Mouse (Mus musculus) retina, adult 2 months (tissue): ENCODE data around the gene Smpd4.
"Not testable (repeated sequence)": the region's sequence is repeated elsewhere in the genome, so short reads cannot be mapped to it uniquely, and the experiment has no call there.

ENCODE experiments used
- DNase-seq: peaks from one replicate; pipeline ENCODE4 v3.0.0-alpha.2; 2012; ENCODE audit warnings: low read depth, low spot score

Gene Smpd4

DNA sequence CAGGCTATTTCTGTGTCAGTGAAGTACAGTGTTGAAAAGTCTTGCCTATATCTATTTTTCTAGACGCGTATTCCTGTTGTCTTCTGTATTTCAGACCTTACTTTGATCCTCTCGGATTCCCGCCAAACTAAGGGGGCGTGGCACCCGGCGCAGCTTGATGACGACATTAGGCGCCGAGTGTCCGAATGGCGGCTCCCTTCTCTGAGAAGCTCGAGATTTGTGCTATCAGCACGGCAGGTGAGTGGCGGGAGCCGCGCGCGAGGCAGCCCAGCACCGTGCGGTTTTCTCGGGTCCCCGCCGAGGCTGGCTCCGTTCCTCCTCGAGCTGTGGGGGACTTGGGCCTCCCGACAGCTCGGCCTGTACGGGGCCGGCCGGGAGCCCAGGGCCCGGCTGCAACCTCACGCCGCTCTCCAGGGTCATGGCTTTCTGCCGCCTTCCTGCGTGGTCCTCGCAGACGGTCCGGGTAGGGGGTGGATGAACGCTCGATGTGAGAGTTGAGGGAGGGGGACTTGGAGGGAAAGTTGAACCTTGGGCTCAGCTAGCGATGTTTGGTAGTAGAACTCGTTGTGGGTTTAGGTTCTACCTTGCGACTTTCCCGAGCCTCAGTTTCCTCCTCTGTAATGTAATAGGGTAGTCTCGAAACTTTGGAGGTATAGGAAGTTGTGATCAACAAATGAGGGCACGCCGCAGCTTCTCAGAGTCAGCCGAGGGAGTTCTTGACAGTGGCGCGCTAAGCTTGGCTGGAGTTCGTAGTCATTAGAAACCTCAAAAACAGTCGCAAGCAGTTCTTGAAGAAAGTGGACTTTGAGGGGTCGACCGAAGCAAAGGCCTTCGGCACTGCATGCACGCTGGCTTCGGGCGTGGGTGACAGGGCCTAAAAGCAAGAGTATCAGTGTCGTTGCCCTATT lies at the start of gene Smpd4:
Gene Smpd4 (plus strand): TSS at position 157 of the 908 bp plus-strand sequence.
- DNase-seq: peak; percentile 77

DNA sequence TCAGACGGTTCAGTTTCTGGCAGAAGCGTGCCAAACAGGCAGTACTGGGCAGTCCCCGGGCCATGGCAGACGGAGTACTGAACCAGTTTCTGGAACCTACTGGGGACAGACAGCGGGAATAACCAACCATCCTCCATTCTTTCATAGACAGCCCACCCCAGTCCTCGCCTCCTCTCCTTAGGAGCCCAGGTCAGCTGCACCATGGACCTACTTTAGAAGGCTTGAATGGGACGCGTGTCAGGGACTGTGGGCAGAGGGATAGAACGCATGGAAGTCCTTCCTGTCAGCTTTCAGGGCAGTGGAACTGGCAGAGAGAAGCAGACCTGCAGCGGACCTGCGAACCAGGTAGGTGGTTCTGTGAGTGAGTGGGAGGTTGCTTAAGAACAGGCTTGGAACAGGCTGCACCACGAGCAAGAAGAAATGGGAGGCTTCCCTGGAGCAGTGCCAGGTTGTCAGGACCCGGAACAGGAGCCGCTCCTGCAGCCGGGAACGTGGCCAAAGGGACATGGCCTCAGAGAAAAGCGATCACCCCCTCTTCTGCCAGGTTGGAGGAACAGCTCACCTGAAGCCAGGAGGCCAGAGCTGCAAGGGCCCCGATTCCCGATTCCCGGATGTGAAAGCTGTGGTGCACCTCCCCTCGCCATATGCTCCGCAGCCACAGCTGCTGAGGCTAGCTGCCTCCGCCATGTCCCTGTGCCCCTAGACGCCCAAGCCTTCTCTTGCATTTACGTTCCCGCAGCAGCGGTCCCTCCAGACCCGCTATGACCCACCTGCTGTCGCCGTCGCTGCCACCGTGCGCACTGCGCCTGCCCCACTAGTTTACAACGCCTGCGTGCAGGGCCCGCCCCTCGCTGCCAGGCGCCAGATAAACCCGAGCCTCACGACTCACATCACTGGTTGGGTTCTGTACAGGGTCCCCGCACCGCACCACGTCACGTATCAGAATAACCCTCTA lies 43.0 kb upstream of the Smpd4 start:
- DNase-seq: no peak

DNA sequence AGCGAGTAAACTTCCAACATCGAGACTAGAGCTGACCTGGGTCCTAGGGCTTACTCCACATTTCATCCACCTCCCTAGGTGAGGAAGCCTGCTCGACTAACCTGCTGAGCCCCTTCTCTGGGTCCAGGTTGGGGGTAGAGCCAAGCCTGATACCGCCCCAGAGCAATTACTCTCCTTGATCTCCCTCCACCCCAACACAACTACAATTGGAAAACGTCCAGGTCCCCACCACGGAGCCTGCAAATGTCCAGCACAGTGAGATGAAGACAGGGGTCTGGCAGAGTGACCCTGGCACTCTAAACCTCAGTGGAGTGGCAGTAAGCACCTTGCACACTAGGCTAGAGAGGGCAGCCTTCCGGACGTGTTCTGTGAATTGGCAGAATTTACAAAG lies 42.3 kb upstream of the Smpd4 start:
- no peak for DNase-seq

DNA sequence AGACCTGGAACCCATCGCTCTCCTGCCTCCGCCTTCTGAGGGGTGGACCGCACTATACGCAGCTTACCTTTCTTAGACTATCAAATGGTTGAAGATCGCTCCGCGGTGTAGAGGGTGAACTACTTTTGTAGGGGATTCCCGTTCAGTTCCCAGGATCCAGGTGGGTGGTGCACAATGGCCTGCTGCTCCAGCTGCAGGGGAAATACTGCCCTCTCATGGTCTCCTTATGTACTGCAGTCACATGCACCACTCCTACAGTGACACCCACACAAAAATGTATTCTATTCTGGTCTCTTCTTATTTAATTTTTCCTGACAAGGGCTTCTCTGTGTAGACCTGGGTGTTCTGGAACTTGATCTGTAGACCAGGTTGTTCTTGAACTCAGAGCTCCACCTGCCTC lies 36.1 kb upstream of the Smpd4 start, which contains the start of gene Slc7a4:
Gene Slc7a4 (minus strand): TSS at position 151 of the 400 bp plus-strand sequence.
- DNase-seq: no peak

DNA sequence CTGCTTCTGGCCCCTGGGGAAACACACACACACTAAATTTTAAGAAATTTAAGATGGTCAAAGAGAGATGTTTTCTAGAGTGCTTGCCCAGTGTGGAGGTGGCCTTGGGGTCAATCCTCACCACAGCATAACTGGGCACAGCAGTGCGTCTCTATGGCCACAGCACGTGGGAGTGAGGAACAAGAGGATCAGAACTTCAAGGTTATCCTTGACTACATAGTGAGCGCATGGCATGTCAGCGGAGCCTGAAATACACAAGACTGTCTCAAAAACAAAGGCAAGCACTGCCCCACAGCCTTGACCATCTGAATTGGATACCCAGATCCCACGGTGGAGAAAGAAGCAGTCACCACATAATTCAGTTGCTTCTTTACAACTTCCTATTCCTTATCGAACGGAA lies 34.6 kb upstream of the Smpd4 start:
- DNase-seq: no peak

DNA sequence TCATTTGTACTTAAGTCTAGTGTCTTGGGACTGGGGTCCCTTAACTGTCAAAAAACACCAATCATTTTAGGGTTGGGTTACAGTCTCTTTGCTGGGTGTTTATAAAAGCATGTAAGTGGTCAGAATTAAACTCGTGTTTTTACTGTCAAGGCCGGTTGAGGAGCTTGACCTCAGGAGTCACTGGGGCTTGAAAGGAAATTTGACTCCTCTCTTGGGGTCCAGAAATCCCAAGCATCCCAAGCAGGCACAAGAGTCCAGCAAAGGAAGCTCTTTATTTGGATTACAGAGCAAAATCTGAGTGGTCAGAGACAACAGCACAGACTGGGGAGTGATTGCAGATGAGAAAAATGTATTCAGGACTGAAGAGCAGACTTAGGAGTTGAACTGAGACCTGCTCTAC lies 28.4 kb upstream of the Smpd4 start:
- DNase-seq: no peak

DNA sequence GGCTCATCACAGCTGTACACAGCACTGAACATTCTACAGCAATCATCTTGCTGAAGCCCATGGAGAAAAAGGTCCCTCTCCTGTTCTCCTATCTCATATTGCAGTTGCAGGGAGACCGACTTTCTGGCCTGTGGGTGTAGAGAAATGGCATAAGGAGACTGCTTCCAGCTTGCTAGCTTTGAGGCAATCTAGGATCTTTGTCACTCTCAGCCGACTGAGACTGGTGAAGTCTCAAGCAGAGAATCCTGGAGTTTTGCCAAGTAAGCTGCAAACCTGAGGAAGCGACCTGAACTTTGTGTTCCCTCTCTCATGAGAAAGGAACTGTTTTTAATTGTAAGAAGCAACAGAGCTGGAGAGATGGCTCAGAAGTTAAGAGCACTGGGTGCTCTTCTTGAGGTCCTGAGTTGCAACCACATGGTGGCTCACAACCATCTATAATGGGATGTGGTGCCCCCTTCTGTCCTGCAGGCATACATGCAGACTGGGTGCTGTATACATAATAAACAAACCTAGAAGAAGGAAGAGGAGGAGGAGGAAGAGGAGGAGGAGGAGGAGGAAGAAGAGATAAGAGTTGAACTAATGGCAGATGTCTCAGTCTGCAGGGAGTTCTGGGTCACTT lies 18.1 kb upstream of the Smpd4 start:
- DNase-seq: no peak

DNA sequence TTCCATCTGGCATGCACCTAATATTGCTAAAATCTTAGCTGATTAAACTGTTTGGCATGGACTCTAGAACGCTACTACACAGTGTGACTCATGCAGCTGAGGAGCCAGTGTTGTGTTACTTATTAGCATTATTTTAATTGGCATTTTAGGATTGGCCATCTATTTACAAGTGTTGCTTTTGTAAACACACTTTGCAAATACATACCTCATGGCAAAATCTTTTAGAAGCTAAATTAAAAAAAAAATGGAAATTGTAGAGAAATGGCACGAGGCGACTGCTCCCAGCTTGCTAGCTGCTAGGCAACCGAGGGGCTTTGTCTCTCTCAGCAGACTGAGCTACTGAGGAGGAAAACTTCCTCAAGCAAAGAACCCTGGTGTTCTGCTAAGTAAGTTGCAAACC lies 14.2 kb upstream of the Smpd4 start:
- no peak for DNase-seq

DNA sequence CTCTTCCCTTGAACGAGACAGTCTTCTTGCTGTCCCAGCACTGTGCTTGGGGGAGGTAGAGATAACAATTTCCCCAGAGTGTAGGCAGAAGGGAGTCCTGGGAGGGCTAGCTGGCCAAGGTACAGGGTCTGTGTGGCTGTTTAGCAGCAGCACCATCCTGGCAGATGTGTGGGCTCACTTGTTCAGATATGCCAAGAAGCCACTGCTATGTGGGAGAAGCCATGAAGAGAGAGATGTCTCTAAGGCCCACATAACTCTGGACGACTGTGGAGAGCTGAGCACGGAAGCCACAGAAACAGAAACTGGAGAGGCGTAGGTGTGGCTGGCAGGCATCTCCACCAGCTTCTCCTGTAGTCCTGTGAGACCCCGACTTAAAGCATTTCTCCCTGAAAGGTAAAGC lies 13.5 kb upstream of the Smpd4 start:
- no peak for DNase-seq

DNA sequence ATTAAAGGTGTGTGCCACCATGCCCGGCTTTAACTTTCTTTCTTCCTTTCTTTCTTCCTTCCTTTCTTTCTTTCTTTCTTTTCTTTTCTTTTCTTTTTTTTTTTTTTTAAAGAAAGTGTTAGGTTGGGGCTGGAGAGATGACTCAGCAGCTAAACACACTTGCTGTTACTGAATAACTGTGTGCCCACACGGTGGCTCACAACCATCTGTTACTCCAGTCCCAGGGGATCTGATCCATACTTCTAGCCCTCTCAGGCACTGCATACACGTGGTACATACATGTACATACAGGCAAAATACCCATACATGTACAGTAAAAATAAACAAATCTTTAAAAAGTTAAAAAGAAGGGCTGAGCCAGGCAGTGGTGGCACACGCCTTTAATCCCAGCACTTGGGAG lies 7.8 kb upstream of the Smpd4 start:
- no peak for DNase-seq

DNA sequence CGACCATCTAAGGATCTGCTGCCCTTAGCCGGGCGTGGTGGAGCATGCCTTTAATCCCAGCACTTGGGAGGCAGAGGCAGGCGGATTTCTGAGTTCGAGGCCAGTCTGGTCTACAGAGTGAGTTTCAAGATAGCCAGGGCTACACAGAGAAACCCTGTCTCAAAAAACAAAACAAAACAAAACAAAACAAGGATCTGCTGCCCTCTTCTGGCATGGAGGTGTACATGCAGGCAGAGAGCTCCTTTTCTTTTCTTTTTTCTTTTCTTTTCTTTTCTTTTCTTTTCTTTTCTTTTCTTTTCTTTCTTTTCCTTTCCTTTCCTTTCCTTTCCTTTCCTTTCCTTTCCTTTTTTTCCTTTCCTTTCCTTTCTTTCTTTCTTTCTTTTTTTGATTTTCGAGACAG lies 4.4 kb upstream of the Smpd4 start:
- not testable (repeated sequence) for DNase-seq

DNA sequence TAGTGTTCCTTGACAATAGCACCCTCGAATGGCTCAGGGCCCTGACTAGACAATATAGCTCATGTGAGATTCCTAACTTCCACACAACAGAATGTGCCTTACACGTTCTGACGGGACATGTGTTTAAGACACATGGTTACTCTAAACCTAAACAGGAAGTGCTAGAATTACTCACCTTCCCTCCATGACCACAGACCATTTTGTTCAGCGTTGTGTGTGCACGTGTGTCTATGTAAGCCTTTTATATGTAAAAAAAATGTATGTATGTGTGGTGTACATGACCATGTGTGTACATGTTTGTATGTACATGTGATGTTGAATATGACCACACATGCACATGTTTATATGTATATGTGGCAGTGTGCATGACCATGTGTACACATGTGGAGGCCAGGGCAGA lies 2.9 kb upstream of the Smpd4 start:
- DNase-seq: no peak

DNA sequence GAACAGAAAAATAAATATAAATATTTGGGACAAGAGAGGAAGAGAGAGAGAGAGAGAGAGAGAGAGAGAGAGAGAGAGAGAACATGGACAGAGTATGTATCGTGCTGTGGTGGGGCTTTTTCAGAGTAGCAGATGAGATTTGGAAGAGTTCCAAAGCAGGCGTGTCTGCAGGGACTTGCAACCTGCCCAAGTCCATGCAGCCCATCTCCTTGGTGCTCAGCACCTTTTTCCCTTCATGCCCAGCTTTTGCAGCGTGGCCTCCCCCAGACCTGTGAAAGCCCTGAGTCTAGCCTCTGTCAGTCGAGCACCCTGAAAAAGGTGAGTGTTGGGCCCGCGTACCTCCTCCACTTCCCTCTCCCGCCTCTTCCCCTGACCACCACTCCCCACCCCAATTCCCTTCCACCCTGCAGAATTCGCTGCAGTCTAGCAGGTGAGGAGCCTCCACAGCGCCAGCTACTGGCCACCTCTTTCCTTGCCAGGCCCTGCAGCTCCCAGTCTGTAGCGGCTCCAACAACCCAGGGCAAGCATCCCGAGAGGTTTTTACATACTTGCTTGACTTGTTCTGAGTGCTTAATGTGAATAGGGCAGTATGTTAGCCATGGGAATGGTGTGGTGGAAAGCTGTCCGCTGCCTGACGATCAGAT lies 1.1 kb upstream of the Smpd4 start:
- peak; percentile 8 for DNase-seq

DNA sequence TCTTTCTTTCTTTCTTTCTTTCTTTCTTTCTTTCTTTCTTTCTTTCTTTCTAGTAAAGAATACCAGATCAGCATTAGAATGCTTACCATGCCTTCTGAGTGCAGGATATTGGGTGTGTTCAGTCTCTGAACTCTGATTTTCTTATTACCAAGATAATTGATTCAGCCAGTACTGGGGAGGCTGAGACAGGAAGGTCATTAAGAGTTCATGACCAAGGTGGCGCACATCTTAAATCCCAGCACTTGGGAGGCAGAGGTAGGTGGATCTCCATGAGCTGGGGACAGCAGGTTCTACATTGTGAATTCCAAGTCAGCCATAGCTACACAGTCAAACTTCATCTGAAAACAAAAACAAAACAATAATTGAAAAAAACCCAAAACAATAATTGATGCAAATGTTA lies 2.8 kb downstream of the Smpd4 start:
- DNase-seq: no peak

DNA sequence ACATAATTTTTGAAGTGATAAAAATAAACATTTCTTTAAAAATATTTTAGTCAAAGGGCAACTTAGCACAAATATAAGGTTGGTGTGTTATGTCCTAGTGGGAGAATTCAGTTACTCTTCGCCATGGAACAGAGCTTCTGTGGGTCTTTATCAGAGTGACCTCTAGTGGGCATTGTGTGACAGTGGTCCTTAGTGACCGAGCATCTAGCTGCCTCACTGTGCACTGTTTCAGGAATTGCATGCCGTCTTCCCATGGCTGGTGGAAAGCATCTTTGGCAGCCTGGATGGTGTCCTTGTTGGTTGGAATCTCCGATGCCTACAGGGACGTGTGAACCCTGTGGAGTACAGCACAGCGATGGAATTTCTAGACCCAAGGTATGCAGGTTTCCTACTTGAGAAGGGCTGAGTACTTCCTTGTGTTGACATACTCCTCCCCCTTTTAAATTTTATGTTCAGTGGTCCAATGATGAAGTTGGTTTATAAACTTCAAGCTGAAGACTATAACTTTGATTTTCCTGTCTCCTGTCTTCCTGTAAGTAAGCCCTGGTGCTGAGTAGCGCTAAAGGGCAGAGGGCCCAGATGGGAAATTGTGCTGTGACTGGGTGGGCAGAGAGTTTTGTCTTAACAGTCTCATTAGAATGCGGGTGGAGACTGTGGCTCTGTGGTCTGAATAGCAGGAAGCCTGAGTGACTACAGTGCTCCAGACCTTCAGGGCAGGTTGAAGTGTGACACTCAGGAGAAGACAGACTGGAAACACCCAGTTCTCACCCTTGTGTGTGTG lies 6.5 kb downstream of the Smpd4 start:
- DNase-seq: no peak

DNA sequence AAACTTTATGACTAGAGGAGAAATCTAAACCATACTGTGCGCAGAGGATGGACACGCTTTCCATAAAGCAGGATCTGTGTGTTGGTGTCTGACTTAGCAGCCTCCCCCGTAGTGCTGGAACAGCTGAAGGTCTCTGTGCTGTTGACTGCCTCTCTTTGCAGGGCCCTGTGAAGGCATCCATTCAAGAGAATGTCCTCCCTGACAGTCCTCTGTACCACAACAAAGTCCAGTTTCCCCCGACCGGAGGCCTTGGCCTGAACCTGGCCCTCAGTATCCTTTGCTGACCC lies 7.1 kb downstream of the Smpd4 start:
- no peak for DNase-seq

DNA sequence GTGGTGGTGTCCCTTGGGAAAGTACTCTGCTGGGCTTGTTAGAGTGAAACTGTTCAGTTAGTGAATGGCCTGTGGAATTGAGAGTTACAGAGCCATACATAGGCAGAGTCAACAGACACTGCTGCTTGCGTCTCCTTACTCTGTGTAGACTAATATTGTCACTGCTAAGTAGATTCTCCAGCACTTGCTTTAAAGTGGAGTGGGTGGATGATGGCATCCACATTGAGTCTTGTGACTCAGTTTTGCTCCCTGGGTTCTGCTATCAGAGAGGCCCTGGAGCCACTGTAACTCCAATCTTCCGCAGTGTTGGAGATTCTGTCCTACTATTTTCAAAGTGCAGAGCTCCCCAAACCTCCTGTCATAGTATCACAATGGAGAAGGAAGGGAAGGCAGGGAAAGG lies 13.4 kb downstream of the Smpd4 start:
- DNase-seq: no peak

DNA sequence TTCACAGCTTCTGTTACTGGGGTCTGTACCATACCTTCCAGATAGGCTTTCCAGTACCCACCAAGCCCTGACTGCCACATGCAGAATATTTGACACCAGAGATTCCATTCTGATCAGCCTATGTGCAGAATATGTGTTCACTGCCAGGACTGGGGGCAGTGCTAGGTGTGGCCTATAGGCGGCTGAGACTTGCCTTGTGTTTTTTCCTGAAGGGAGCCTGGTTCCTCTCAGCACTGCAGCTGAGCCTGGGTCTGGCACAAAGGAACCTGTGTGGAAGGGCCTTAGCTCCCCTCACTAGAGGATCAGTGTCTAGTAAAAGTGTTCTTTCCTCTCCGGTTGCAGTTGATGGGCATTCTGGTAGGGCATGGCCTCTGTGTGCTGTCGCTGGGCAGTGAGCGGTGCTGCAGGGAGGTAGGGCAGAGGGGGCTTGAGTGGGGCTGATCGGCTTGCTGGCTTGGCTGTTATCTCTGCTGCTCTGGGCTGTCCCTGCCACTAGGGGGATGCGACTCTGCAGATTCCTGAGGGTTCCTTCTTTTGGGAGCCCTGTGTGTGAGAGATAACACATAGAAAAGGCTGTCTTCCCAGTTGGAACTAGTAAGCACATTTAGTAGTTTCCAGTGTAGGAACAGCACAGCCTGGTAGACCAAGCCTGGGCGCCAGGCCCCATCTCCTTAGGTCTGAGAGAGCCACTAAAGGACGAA lies 14.5 kb downstream of the Smpd4 start:
- no peak for DNase-seq

DNA sequence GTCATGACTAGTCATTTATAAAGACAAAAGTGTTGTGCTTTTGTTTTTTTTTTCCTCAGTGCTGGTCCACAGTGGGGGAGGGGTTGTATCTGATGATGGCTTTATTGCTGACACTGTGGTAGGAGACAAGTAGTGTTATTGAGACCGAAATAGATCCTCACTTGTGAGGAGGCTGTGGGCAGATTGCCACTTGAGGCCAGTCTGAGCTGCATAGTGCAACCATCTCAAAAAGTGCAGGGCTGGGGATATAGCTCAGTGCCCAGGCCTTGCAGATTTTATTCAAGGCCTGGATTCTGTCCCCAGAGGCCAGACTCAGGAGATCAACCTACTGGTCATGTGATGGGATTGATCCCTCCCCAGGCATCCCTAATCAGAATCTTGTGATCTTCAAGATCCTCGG lies 17.8 kb downstream of the Smpd4 start:
- no peak for DNase-seq

DNA sequence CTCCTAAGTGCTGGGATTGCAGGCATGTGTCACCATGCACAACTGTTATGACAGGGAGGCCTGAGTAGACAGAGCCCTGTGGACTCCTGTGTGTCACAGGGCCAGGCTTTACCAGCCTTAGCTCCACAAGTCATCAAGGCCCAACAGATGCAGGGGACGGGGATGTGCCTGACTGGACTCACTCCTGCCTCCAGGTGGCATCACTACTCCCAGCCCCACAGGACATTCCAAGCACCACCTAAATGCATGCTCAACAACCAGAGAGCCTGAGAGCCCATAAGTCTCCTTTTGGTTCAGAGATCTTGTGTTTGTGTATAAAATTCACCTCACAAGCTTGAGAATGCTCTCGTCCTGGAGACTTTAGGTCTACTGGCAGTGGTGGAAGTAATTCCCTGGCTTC lies 18.5 kb downstream of the Smpd4 start:
- DNase-seq: no peak
